Mouse (Mus musculus) forebrain, embryonic 14.5 days (tissue): ENCODE measurements at regions not wholly inside any gene's neighbourhood (a gene's known extent, or its start where the extent isn't known, plus 50 kb on each side); places are given as distances from the start of the nearest gene placed in this dataset.

Experiments
- ATAC-seq: fragments of 200-750 bp; cut with Nextera tagmentation; 2 replicates; pipeline ENCODE4 v1.8.0; 2017; ENCODE audit warnings: mild to moderate bottlenecking, moderate library complexity
- DNase-seq: peaks from one replicate; pipeline ENCODE4 v3.0.0-alpha.2; 2015; ENCODE audit warnings: low spot score
- H3K27ac ChIP-seq: fragments of 300-500 bp; sonication (generic); 2 replicates; pipeline ENCODE4 v1.5.1; 2014; ENCODE audit warnings: low read depth, mild to moderate bottlenecking, control low read depth, low read length, moderate library complexity
- H3K27me3 ChIP-seq: fragments of 300-500 bp; sonication (generic); replicated peaks from 2 replicates; pipeline ENCODE4 v1.6.1; 2014; ENCODE audit warnings: low read length, control low read depth, mixed read lengths; ENCODE audit not compliant: control insufficient read depth, insufficient read depth
- H3K36me3 ChIP-seq: fragments of 300-500 bp; sonication (generic); 2 replicates; pipeline ENCODE4 v1.6.1; 2014; ENCODE audit warnings: low read length, control low read depth; ENCODE audit not compliant: control insufficient read depth, insufficient read depth
- H3K4me1 ChIP-seq: fragments of 300-500 bp; sonication (generic); 2 replicates; pipeline ENCODE4 v1.6.1; 2014; ENCODE audit warnings: antibody characterized with exemption, low read length, control low read depth; ENCODE audit not compliant: control insufficient read depth, insufficient read depth
- H3K4me2 ChIP-seq: fragments of 300-500 bp; sonication (generic); 2 replicates; pipeline ENCODE4 v1.6.1; 2014; ENCODE audit warnings: mild to moderate bottlenecking, control low read depth, low read length
- H3K4me3 ChIP-seq: fragments of 300-500 bp; sonication (generic); 2 replicates; pipeline ENCODE4 v1.5.1; 2014; ENCODE audit warnings: low read depth, low read length, control low read depth
- H3K9ac ChIP-seq: fragments of 300-500 bp; sonication (generic); 2 replicates; pipeline ENCODE4 v1.6.1; 2014; ENCODE audit warnings: mild to moderate bottlenecking, low read length, control low read depth, moderate library complexity
- H3K9me3 ChIP-seq: fragments of 300-500 bp; sonication (generic); replicated peaks from 2 replicates; pipeline ENCODE4 v1.6.1; 2016; ENCODE audit warnings: low read length, control low read depth, mixed read lengths; ENCODE audit not compliant: control insufficient read depth
- WGBS: fragments of 180-500 bp; shearing (Covaris S2); extraction: QIAGEN DNeasy Blood & Tissue Kit; methylation state at CpG from one replicate; pipeline ENCODE4 v1.1.7; 2014; 5-methylcytosine and 5-hydroxymethylcytosine counted together

DNA sequence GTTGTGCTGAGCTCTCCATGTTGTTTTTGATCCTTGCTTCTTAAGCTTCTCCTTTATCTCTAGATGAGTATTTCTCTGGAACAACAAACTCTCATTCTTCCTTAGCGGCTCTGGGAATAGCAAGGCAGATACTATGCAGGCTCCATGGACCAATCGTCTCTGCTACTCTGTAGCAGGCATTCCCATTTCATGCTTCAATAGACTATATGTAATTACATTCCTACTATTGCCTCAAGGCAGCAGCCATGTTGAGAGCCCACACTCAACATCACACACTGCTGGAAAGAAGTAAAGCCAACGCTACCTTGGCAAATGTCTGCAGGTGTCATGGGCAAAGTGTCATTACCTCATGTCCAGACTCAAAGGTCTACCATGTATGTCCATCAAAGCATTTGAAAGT is 119.6 kb upstream of the E2f7 start:
- no peak overlapping the region for H3K4me3 ChIP-seq
- H3K4me2 ChIP-seq = no peak overlapping the region
- no peak for ATAC-seq
- DNase-seq = no peak
- no peak overlapping the region for H3K9ac ChIP-seq
- no peak overlapping the region for H3K27ac ChIP-seq
- no peaks in the 10 kb centered on the region for H3K4me1 ChIP-seq
- H3K27me3 ChIP-seq = no peaks in the 10 kb centered on the region
- no peaks in the 10 kb centered on the region for H3K36me3 ChIP-seq
- no peaks in the 10 kb centered on the region for H3K9me3 ChIP-seq
- 91% methylated on average over 3 of the region's 3 CpGs for WGBS

GRCm38 (mm10) chr10:110640406-110640805 is 104.8 kb upstream of the E2f7 start:
- no peak for DNase-seq
- WGBS = 19% methylated on average over 10 of the region's 10 CpGs

GRCm38 (mm10) chr10:110642065-110642690 is 103.1 kb upstream of the E2f7 start:
- Histone ChIP-seq H3K4me3 (no peak overlapping the region), H3K9ac (no peak overlapping the region), H3K9me3 (no peaks in the 10 kb centered on the region), H3K4me1 (peaks cover 2% of the 10 kb centered on the region), H3K27ac (no peak overlapping the region), H3K4me2 (no peak overlapping the region), H3K36me3 (no peaks in the 10 kb centered on the region), H3K27me3 (no peaks in the 10 kb centered on the region)
- DNase-seq = no peak
- 93% methylated on average over 19 of the region's 19 CpGs for WGBS
- ATAC-seq = no peak

More at GRCm38 (mm10) chr10:110640406-110640805, 104.8 kb upstream of the E2f7 start:
- H3K36me3 ChIP-seq = no peaks in the 10 kb centered on the region
- no peak overlapping the region for H3K27ac ChIP-seq
- no peak overlapping the region for H3K4me3 ChIP-seq
- H3K27me3 ChIP-seq = no peaks in the 10 kb centered on the region
- no peak overlapping the region for H3K9ac ChIP-seq
- no peak overlapping the region for H3K4me2 ChIP-seq
- ATAC-seq = no peak
- H3K9me3 ChIP-seq = no peaks in the 10 kb centered on the region
- H3K4me1 ChIP-seq = no peaks in the 10 kb centered on the region

DNA sequence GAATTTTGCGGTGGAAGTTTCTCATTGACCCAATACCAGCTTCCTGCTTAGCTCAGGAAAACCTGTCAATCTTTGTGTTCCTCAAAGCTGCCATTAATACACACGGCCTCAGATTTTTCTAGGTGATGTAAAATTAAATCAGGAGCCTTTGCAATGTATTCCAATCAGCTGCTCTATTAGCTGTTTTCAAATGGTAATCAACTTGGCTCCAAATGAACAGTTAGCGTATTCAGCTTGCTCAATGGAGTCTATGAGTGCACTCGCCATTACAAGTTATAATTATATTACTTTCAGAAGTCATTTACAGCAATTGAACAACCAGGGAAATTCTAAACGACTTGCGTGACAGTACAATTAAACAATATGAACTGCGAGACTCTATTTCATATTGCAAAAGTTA is 97.6 kb upstream of the E2f7 start:
- peak; percentile 85 for DNase-seq
- H3K9me3 ChIP-seq = no peaks in the 10 kb centered on the region
- H3K9ac ChIP-seq = no peak overlapping the region
- no peaks in the 10 kb centered on the region for H3K27me3 ChIP-seq
- WGBS = 15% methylated on average over 7 of the region's 7 CpGs
- ATAC-seq = peak; percentile 86
- no peak overlapping the region for H3K27ac ChIP-seq
- no peak overlapping the region for H3K4me3 ChIP-seq
- no peaks in the 10 kb centered on the region for H3K36me3 ChIP-seq
- H3K4me2 ChIP-seq = no peak overlapping the region; the same call in 1 of the 2 replicates
- peaks cover 13% of the 10 kb centered on the region for H3K4me1 ChIP-seq

GRCm38 (mm10) chr10:110650107-110650506 is 95.1 kb upstream of the E2f7 start:
- peaks cover 13% of the 10 kb centered on the region for H3K4me1 ChIP-seq
- DNase-seq (no peak), ATAC-seq (no peak)
- H3K36me3 ChIP-seq = no peaks in the 10 kb centered on the region
- no peak overlapping the region for H3K27ac ChIP-seq
- no peak overlapping the region for H3K4me2 ChIP-seq
- no peak overlapping the region for H3K4me3 ChIP-seq
- WGBS = 68% methylated on average over 6 of the region's 6 CpGs
- no peak overlapping the region for H3K9ac ChIP-seq
- no peaks in the 10 kb centered on the region for H3K9me3 ChIP-seq
- H3K27me3 ChIP-seq = no peaks in the 10 kb centered on the region

GRCm38 (mm10) chr10:110650851-110651250 is 94.4 kb upstream of the E2f7 start:
- peak; percentile 42 for DNase-seq

GRCm38 (mm10) chr10:110654070-110654469 is 91.2 kb upstream of the E2f7 start:
- 81% methylated on average over 6 of the region's 6 CpGs for WGBS
- no peaks in the 10 kb centered on the region for H3K27me3 ChIP-seq
- H3K4me3 ChIP-seq = no peak overlapping the region
- no peak overlapping the region for H3K9ac ChIP-seq
- no peaks in the 10 kb centered on the region for H3K4me1 ChIP-seq
- no peak overlapping the region for H3K4me2 ChIP-seq
- DNase-seq (no peak), ATAC-seq (no peak)
- H3K9me3 ChIP-seq = no peaks in the 10 kb centered on the region
- H3K36me3 ChIP-seq = no peaks in the 10 kb centered on the region
- H3K27ac ChIP-seq = no peak overlapping the region

More at GRCm38 (mm10) chr10:110650851-110651250, 94.4 kb upstream of the E2f7 start:
- no peaks in the 10 kb centered on the region for H3K9me3 ChIP-seq
- H3K27me3 ChIP-seq = no peaks in the 10 kb centered on the region
- H3K36me3 ChIP-seq = no peaks in the 10 kb centered on the region
- peaks cover 13% of the 10 kb centered on the region for H3K4me1 ChIP-seq
- H3K4me3 ChIP-seq = no peak overlapping the region
- no peak overlapping the region for H3K9ac ChIP-seq
- H3K4me2 ChIP-seq = no peak overlapping the region
- no peak for ATAC-seq
- H3K27ac ChIP-seq = no peak overlapping the region

- H3K9ac ChIP-seq = no peak overlapping the region
- DNase-seq (peak; percentile 69), ATAC-seq (peak; percentile 73)
- no peak overlapping the region for H3K27ac ChIP-seq
- no peak overlapping the region for H3K4me2 ChIP-seq
- H3K9me3 ChIP-seq = no peaks in the 10 kb centered on the region
- H3K4me1 ChIP-seq = no peaks in the 10 kb centered on the region
- no peaks in the 10 kb centered on the region for H3K36me3 ChIP-seq
- H3K4me3 ChIP-seq = no peak overlapping the region
- H3K27me3 ChIP-seq = no peaks in the 10 kb centered on the region
- WGBS = 30% methylated on average over 4 of the region's 4 CpGs
These were observed 87.0 kb upstream of the E2f7 start for GRCm38 (mm10) chr10:110658153-110658695.

GRCm38 (mm10) chr10:110676503-110676902 is 68.7 kb upstream of the E2f7 start:
- Histone ChIP-seq H3K27me3 (no peaks in the 10 kb centered on the region), H3K9ac (no peak overlapping the region), H3K9me3 (no peaks in the 10 kb centered on the region), H3K4me1 (no peaks in the 10 kb centered on the region), H3K4me3 (no peak overlapping the region), H3K36me3 (no peaks in the 10 kb centered on the region), H3K27ac (no peak overlapping the region), H3K4me2 (no peak overlapping the region)
- 57% methylated on average over 4 of the region's 4 CpGs for WGBS
- DNase-seq = peak; percentile 52
- no peak for ATAC-seq
